Mouse (Mus musculus) myocyte (in vitro differentiated cells): Measurements from ENCODE around the gene Ift80. TPM values are rescaled to one million over a fixed set of nuclear protein-coding genes. Genes with fewer than 3 reads are reported as not detected.

Experiments used
- H3K27me3 ChIP-seq: one replicate; pipeline ENCODE4 v1.6.1; 2011; ENCODE audit not compliant: control insufficient read depth, insufficient read depth, insufficient read length
- H3K36me3 ChIP-seq: one replicate; pipeline ENCODE4 v1.6.1; 2011; ENCODE audit not compliant: control insufficient read depth, insufficient read depth
- H3K4me2 ChIP-seq: one replicate; pipeline ENCODE4 v1.6.1; 2011; ENCODE audit warnings: low read depth, control low read depth
- H3K4me3 ChIP-seq: one replicate; pipeline ENCODE4 v1.5.1; 2011; ENCODE audit warnings: mild to moderate bottlenecking, control low read depth, moderate library complexity
- H3K79me2 ChIP-seq: one replicate; pipeline ENCODE4 v1.6.1; 2011; ENCODE audit not compliant: control insufficient read depth, insufficient read depth
- H3ac ChIP-seq: one replicate; pipeline ENCODE4 v1.6.1; 2011; ENCODE audit not compliant: control insufficient read depth, insufficient read length
- CEBPB ChIP-seq: IDR thresholded peaks from 2 replicates; pipeline ENCODE4 v1.6.1; 2011; ENCODE audit warnings: mild to moderate bottlenecking, moderate library complexity; ENCODE audit not compliant: poor library complexity, insufficient read depth, severe bottlenecking
- E2F4 ChIP-seq: IDR thresholded peaks from one replicate; pipeline ENCODE4 v1.6.1; 2011; ENCODE audit warnings: mild to moderate bottlenecking, control low read depth, moderate library complexity; ENCODE audit not compliant: insufficient read depth
- MAX ChIP-seq: IDR thresholded peaks from one replicate; pipeline ENCODE4 v1.6.1; 2011; ENCODE audit warnings: low read depth, mild to moderate bottlenecking, control low read depth
- MYOD1 ChIP-seq, 3 experiments: IDR thresholded peaks; one replicate each; pipeline ENCODE4 v1.6.1; 2011; ENCODE audit warnings: control low read depth in 2 of 3, low read depth in 2 of 3, mild to moderate bottlenecking in 2 of 3, moderate library complexity in 1 of 3; ENCODE audit not compliant: insufficient read length in 2 of 3, control insufficient read depth in 1 of 3
- MYOG ChIP-seq, 3 experiments: IDR thresholded peaks; one replicate each; pipeline ENCODE4 v1.6.1; 2011; ENCODE audit warnings: control low read depth in 2 of 3, low read depth in 2 of 3, mild to moderate bottlenecking in 2 of 3; ENCODE audit not compliant: insufficient read length in 2 of 3, control insufficient read depth in 1 of 3, insufficient read depth in 1 of 3
- POLR2A ChIP-seq: IDR thresholded peaks from one replicate; pipeline ENCODE4 v1.6.1; 2011; ENCODE audit warnings: low read depth, mild to moderate bottlenecking, control low read depth, moderate library complexity; ENCODE audit not compliant: insufficient read length
- POLR2AphosphoS2 ChIP-seq: IDR thresholded peaks from one replicate; pipeline ENCODE4 v1.6.1; 2011; ENCODE audit warnings: low read depth, control low read depth; ENCODE audit not compliant: insufficient read length
- REST ChIP-seq: IDR thresholded peaks from one replicate; pipeline ENCODE4 v1.6.1; 2011; ENCODE audit warnings: mild to moderate bottlenecking, control low read depth, moderate library complexity; ENCODE audit not compliant: insufficient read depth, insufficient read length
- SRF ChIP-seq: IDR thresholded peaks from one replicate; pipeline ENCODE4 v1.6.1; 2011; ENCODE audit warnings: low read depth; ENCODE audit not compliant: control insufficient read depth, insufficient read length
- TCF12 ChIP-seq: IDR thresholded peaks from one replicate; pipeline ENCODE4 v1.6.1; 2011; ENCODE audit warnings: mild to moderate bottlenecking, control low read depth; ENCODE audit not compliant: poor library complexity, insufficient read depth, severe bottlenecking
- TCF3 ChIP-seq: IDR thresholded peaks from one replicate; pipeline ENCODE4 v1.6.1; 2011; ENCODE audit warnings: low read depth, control low read depth; ENCODE audit not compliant: insufficient read length
- USF1 ChIP-seq: IDR thresholded peaks from one replicate; pipeline ENCODE4 v1.6.1; 2011; ENCODE audit warnings: low read depth, mild to moderate bottlenecking, control low read depth, moderate library complexity
- polyA plus RNA-seq: library from polyadenylated mRNA; unstranded; fragments of >200 nt; fragmentation: generic; extraction: Trizol; gene quantifications from one replicate; pipeline ENCODE4 v1.2.1, GENCODE M21; 2012; ENCODE audit warnings: missing spikeins

Ift80 gene
- polyA plus RNA-seq, 1 experiment: 3.5 TPM

DNA sequence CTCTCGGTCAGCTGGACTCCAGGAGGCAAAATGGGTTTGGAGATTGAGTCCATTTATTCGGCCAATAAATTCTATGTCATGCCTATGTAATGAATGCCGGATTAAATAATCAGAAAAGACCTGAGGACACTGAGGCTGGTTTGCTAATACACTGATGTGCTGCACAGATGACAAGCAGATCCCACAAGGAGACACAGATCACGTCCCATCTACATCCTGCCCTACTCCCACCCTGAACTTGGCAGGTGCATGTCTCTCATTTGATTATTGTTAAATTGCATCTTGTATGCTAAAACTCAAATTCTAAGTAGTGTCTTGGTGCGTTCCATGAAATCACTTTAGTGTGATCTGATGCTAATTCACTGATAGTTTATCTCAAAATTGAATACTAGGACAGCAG lies 117.5 kb downstream of the Ift80 start:
- no peak overlapping the region for H3ac ChIP-seq
- no peak overlapping the region for H3K4me2 ChIP-seq
- no peaks in the 10 kb centered on the region for H3K36me3 ChIP-seq
- H3K79me2 ChIP-seq: no peaks in the 10 kb centered on the region
- no peak overlapping the region for H3K4me3 ChIP-seq
- H3K27me3 ChIP-seq: no peaks in the 10 kb centered on the region
- TF ChIP-seq MAX (no peak), MYOG (IDR thresholded peaks at IDR 0.05; ENCODE audit: control insufficient read depth in 1 of 3, insufficient read depth in 1 of 3, insufficient read length in 2 of 3, low read depth in 2 of 3) (no peak), E2F4 (no peak), REST (no peak), USF1 (no peak), SRF (no peak), POLR2AphosphoS2 (no peak), TCF3 (no peak), CEBPB (no peak), MYOD1 (IDR thresholded peaks at IDR 0.05; ENCODE audit: control insufficient read depth in 1 of 3, insufficient read length in 2 of 3, low read depth in 2 of 3) (no peak), TCF12 (no peak), POLR2A (no peak)

DNA sequence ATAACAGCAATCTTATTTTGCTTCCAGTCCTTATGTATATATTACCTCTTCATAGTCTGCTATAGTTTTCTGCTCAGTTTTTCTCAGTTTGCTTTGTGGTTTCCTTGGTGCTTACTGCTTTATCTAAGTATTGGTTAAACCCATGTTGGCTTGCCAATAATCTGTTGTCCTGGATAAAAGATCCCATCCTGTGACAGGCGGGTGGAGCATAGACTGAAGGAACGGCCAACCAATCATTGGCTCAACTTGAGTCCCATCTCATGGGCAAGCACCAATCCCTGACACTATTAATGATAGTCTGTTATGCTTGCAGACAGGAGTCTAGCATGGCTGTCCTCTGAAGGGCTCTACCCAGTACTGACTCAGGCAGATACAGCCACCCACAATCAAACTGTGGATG lies 130.3 kb downstream of the Ift80 start:
- TF ChIP-seq MYOD1 (IDR thresholded peaks at IDR 0.05; ENCODE audit: control insufficient read depth in 1 of 3, insufficient read length in 2 of 3, low read depth in 2 of 3): no peak
- no peak for TF ChIP-seq USF1
- TF ChIP-seq TCF3: no peak
- no peak overlapping the region for H3K4me3 ChIP-seq

DNA sequence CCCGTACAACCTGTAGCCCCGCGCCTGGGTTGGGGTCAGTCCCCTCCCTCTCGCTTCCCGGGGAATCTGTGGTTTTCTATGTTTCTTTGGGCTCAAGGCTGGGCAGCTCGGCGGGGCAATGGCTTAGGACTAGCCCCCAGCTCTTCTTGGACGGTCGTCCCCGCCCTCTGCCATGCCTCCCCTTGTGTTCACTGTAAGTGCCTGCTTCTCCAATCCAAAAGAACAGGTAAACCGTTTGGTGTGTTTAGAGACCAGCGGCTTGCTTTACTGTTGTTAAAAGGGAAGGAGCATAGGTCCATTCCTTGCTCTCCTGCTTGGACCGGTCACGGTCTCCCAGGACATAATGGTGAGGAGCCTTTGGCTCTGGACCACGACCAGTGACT lies 133.8 kb downstream of the Ift80 start:
- Histone ChIP-seq H3K79me2 (no peaks in the 10 kb centered on the region), H3K4me2 (no peak overlapping the region), H3K27me3 (peaks cover 21% of the 10 kb centered on the region), H3ac (no peak overlapping the region), H3K4me3 (no peak overlapping the region), H3K36me3 (no peaks in the 10 kb centered on the region)
- TF ChIP-seq TCF12 (no peak), POLR2AphosphoS2 (no peak), TCF3 (no peak), REST (no peak), SRF (no peak), E2F4 (no peak), POLR2A (no peak), USF1 (no peak), MYOG (IDR thresholded peaks at IDR 0.05; ENCODE audit: control insufficient read depth in 1 of 3, insufficient read depth in 1 of 3, insufficient read length in 2 of 3, low read depth in 2 of 3) (no peak), MAX (no peak), MYOD1 (IDR thresholded peaks at IDR 0.05; ENCODE audit: control insufficient read depth in 1 of 3, insufficient read length in 2 of 3, low read depth in 2 of 3) (no peak), CEBPB (no peak)

More for the DNA sequence above, 130.3 kb downstream of the Ift80 start:
- Histone ChIP-seq H3K79me2 (no peaks in the 10 kb centered on the region), H3K36me3 (no peaks in the 10 kb centered on the region), H3K27me3 (peaks cover 19% of the 10 kb centered on the region), H3K4me2 (no peak overlapping the region), H3ac (no peak overlapping the region)

DNA sequence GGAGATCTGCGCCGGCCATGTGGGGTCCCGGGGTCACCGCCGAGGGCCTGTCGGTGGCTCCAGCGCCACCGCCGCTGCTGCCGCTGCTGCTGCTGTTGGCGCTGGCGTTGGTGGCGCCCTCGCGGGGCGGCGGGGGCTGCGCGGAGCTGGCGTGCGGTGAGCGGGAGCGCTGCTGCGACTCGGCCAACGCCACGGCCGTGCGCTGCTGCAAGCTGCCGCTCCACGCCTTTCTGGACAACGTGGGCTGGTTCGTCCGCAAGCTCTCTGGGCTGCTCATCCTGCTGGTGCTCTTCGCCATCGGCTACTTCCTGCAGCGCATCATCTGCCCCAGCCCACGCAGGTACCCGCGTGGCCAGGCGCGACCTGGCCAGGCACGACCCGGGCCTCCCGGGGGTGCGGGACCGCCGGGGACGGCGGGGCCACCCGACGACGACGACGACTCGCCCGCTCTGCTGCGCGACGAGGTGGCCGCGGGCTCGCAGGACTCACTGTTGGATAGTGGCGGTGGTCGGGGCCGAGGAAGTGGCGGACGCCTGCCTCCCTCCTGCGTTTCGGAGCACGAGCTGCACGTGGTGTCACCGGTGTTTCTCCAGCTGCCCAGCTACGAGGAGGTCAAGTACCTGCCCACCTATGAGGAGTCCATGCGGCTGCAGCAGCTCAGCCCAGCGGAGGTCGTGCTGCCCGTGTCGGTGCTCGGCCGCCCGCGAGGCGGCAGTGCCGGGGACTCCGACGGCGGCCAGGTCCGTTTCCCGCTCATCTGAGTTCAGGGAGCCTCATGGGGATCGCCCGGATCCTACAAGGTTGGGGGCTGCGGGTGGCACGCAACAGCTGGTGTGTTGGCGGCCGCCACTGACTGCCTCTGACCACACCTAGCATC lies 134.4 kb downstream of the Ift80 start:
- peaks cover 21% of the 10 kb centered on the region for H3K27me3 ChIP-seq
- no peaks in the 10 kb centered on the region for H3K79me2 ChIP-seq
- no peak overlapping the region for H3ac ChIP-seq
- no peak overlapping the region for H3K4me3 ChIP-seq
- TF ChIP-seq REST (no peak), MYOG (IDR thresholded peaks at IDR 0.05; ENCODE audit: control insufficient read depth in 1 of 3, insufficient read depth in 1 of 3, insufficient read length in 2 of 3, low read depth in 2 of 3) (peak in 1 of 3 experiments; percentile 23)
- H3K4me2 ChIP-seq: no peak overlapping the region
- no peaks in the 10 kb centered on the region for H3K36me3 ChIP-seq

DNA sequence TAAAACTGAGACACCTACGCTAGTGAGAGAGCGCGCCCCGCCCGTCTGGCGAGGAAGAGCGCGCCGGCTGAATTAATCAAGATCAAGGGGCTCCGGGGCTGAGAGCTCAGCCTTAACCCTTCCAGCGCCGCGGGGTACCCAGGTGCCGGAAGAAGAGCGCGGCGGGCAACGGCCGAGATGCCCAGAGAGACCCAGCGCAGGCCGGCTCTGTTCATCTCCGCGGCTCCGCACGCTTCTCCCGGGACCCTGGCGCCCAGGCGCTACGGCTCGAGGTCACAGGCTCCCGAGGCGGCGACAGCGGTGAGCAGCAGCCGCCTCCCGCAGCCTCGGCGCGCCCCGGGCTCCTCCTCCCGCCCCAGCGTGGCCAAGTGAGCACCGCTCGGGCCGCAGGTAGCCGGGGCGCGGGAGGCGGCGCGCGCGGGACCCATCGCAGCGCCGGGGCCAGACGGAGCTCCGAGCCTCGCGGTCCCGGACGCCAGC lies 135.1 kb downstream of the Ift80 start, which contains the start of gene 1110032F04Rik:
Gene 1110032F04Rik, plus strand, starts transcription at position 376 of the 480 bp plus-strand sequence.
- no peaks in the 10 kb centered on the region for H3K79me2 ChIP-seq
- peaks cover 21% of the 10 kb centered on the region for H3K27me3 ChIP-seq
- H3K36me3 ChIP-seq: no peaks in the 10 kb centered on the region
- no peak within 1 kb of the TSS for H3ac ChIP-seq
- H3K4me2 ChIP-seq: no peak within 1 kb of the TSS
- H3K4me3 ChIP-seq: no peak within 1 kb of the TSS
- no peak for TF ChIP-seq CEBPB
